Mouse (Mus musculus) heart, adult 8-10 months (tissue): ENCODE measurements at regions not wholly inside any gene's neighbourhood (a gene's known extent, or its start where the extent isn't known, plus 50 kb on each side); places are given as distances from the start of the nearest gene placed in this dataset.
A peak's percentile ranks its signal among the peaks of the same experiment; 100 is the strongest.

Experiments used
- DNase-seq: peaks from one replicate; pipeline ENCODE4 v3.0.0; 2022; ENCODE audit warnings: low spot score

- DNase-seq, result peak; percentile 3
Measured at GRCm38 (mm10) chr14:120102010-120102748, 59.9 kb upstream of the Oxgr1 start.

DNA sequence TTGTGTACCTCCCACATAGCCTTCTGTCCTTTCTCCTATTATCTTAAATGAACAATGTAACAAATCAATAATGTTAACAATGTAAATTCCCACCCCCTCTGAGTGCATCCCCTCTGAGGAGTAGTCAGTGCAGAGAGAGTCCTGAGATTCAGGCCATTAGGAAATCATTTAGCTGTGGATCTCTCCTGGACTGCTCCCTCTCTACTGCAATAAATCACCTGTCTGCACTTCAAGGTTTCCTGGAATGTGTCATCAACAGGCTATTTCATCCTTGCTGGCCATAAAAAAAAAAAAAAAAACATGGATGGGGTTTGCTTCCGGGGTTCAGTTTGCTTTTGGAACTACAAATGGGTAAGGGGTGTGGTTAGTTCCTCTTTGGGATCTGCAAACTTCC, 60.5 kb upstream of the Oxgr1 start:
- DNase-seq, result no peak

DNA sequence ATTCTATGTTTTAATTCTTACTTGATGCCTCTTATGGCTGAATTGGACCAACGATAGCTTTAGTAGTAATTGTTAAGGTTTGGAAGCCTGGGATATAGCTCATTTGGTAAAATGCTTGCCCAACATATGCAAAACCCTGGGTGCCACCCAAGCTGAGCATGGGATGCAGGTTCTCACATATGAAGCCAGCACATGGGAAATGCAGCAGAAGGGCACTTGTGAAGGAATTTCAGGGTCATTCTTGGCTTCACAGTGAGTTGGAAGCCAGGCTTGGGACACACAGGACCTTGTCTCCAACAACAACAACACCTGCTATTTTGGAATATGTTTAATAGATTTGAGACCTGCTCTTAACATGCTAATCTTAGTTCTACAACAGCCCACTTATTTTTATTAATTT, 67.6 kb upstream of the Oxgr1 start:
- DNase-seq, result no peak

DNA sequence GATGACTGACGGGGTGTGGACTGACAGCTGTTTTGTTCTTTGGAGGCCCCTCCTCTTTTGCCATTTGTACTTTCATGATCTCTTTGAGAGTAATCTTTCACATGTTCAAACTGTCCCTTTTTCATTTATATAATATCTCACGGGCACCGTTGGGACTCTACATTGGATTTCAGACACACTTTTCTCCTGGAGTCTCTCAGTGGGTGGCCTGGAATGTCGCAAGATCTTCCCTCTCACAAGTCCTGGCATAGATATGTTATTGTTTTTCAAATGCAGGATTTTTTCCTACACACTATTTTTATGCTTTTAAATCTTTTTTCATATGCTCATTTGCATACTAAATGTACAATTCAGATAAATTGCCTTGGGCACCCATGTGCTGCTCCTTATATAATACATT, 71.1 kb upstream of the Oxgr1 start:
- DNase-seq, result no peak

- DNase-seq, result no peak
Measured at GRCm38 (mm10) chr14:120118582-120118981, 76.3 kb upstream of the Oxgr1 start.

DNA sequence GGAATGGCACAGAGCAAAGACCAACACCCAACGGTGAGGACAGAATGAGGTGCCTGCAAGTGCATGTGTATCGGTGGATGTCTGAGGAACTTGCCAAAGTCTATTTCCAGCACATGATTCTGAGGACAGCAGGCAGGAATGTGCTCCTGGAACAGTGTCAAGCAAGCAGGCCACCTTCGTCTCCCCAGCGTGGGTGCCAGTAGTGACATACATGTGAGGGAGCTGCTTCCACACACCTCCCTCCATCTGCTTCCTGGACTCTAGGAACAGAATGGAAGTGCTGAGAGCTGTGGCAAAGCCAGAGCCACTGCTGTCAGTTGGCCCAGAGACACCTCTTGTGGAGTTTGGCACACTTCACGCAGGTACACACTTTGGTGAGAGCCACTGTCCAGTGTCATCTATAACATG, 76.9 kb upstream of the Oxgr1 start:
- peak; percentile 70 for DNase-seq

GRCm38 (mm10) chr14:120119506-120119905, 77.3 kb upstream of the Oxgr1 start:
- no peak for DNase-seq

GRCm38 (mm10) chr14:120120261-120120660, 78.0 kb upstream of the Oxgr1 start:
- DNase-seq, result no peak

DNA sequence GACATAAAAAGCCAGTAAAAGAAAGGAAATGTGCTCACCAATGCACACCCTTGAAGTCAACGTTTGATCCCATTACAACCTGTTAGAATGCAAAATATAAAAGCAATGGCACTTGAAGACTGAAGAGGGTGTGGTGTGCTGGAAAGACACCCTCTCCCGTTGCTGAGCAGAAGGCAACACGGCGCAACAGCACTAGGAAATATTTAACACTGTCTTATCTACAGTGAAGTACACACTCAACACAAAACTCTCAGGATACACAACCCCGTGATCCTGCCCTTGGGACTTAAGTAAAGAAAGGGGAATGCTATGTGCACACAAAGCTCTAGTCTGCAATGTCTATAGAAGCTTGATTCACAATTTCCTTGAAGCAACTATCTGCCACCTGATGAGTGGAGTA, 83.1 kb upstream of the Oxgr1 start:
- no peak for DNase-seq

DNA sequence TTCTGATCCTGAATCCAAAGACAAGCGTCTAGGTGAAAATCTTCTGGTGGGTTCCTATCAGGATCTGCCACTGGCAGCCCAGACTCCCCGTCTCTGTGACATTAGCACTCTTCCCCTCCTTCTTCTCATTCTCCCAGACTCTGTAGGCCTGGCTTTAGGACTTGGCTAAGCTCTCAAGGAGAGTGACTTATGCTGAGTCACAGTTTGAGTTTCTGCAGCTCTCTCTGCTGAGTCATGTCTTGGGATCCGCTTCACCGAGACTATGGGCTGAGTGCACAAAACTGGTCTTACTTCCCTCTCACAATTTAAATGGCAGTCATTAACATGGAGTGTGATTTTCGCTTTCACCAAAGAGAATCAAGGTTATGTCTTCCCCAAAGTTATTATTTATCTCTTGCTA, 85.2 kb upstream of the Oxgr1 start:
- no peak for DNase-seq

- DNase-seq, result no peak
Measured at GRCm38 (mm10) chr14:120134346-120135008, 92.2 kb upstream of the Oxgr1 start.

DNA sequence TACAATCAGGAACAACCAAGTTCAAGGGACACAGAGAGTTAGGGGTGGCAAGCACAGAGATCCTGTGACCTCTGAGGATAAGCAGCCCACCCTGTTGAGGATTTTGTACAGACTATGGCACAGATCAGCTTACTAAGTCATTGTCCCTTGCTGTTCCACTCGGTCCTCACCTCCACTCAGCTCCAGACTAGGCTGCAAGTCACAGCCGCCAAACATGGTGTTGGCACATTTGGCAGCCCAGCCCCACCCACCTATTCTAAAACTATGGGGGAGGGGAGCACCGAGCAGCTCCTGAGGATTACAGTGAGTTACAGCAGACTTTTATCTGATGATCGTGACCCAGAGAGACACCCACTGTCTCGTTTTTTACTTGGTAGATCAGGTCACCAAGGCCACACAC, 93.0 kb upstream of the Oxgr1 start:
- no peak for DNase-seq

- DNase-seq, result no peak
Measured at GRCm38 (mm10) chr14:120136736-120137135, 94.5 kb upstream of the Oxgr1 start.

DNA sequence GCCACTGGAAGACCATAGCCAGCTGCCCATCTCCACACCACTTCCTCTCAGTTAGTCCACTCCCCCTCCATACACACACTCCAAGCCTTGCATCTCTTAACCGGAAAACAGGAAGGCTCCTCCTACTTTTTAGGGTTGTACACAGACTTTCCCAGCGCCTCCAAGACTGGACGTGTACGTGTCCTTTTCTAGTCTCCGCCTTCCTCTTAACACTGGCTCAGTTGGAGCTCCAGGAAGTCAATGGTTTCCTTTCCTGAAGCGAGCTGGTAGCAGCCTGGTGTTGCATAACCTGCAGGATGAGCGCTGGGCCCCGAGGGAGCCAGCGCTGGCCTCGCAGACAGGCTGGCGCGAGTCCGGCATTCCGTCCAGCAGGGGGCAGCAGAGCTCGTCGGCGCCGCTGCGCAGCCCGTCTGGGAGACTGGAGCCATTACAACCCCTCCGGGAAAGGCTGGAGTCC, 95.5 kb upstream of the Oxgr1 start:
- DNase-seq, result peak; percentile 93

GRCm38 (mm10) chr14:120138546-120138945, 96.3 kb upstream of the Oxgr1 start:
- DNase-seq, result no peak

- DNase-seq, result no peak
Measured at GRCm38 (mm10) chr14:120139256-120139655, 97.0 kb upstream of the Oxgr1 start.

- no peak for DNase-seq
Measured at GRCm38 (mm10) chr14:120139671-120140071, 97.4 kb upstream of the Oxgr1 start.

GRCm38 (mm10) chr14:120140211-120140610, 98.0 kb upstream of the Oxgr1 start:
- no peak for DNase-seq

GRCm38 (mm10) chr14:120140791-120141747, 98.8 kb upstream of the Oxgr1 start:
- DNase-seq, result no peak

DNA sequence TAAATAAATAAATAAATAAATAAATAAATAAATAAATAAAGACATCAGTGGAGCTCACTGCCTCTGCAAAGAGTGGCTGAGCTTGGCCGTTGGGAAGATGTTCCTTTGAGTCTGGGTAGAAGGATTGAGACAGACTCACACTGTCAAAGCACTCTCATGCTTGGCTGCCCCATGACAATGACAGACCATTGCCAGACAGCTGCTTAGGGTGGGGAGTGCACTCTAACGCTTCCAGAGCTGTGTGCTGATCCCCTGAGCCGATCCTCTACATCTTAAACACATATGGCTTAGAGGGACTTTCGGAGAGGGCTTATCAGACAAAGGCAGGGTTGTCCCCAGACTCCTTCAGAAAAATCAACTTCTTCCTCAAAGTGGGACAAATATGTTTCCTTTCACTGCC, 100.0 kb upstream of the Oxgr1 start:
- DNase-seq, result no peak

DNA sequence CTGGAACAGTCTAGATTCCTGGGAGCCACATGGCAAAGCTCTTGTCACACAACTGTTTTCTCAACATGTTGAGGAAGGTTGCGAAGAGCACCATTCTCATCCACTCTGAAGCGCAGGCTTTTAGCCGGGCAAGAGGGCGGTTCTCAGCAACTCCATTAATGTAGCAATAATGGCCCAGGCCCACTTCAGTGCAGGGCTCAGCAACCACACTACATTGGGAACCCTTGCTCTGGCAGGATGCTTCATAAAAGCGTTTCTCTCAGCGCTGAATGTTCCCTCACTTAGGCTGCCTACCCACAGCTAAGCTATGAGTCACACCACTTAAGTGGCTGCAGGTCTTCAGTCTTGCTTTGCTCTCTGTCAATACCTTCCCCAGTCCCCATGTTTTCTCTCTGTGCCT, 102.2 kb upstream of the Oxgr1 start:
- no peak for DNase-seq

DNA sequence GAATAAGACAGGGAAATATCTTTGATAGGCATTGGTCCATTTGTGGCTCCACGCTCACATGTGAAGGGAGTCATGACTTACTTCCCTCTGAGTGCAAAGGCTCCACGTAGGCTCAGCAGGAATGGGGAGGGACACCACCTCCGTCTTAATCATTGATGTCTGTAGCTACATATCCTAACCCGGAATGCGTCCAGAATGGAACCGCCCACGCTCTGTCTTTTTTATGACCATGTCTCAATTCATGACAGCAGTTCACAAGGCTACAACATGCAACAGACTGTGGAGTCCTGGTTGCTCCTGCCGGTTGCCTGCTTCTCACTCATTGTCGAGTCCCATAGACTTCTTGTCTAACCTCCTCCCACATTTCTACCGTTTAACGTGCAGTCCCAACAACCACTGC, 104.1 kb upstream of the Oxgr1 start:
- DNase-seq, result no peak
